Mouse (Mus musculus): ENCODE data around the gene Cyp11a1. TPM values are rescaled to one million over a fixed set of nuclear protein-coding genes. Genes with fewer than 3 reads are reported as not detected.

Cyp11a1 gene
- 0.16 and 0.24 TPM in 2 replicates for polyA plus RNA-seq (2016; fragmentation: Nextera tagmentation; extraction: Ambion mirVana)

GRCm38 (mm10) chr9:58005753-58006461, at the start of gene Cyp11a1:
TSS of gene Cyp11a1 (plus strand) at chr9:58006411.
- Histone ChIP-seq H3K4me1 (replicated peaks) (peaks cover 5% of the 10 kb centered on the region), H3K4me2 (no peak within 1 kb of the TSS), H3K27me3 (peaks cover 4% of the 10 kb centered on the region), H3K4me3 (replicated peaks) (no peak within 1 kb of the TSS), H3K9me3 (no peaks in the 10 kb centered on the region), H3K36me3 (no peaks in the 10 kb centered on the region), H3K9ac (replicated peaks) (no peak within 1 kb of the TSS), H3K27ac (no peak within 1 kb of the TSS)
- ATAC-seq (ENCODE audit: insufficient number of reproducible peaks, insufficient read depth, low FRiP score, low TSS enrichment, low read depth) = no peak
- WGBS = 84% methylated on average over 16 of the region's 16 CpGs

- H3K4me1 ChIP-seq (replicated peaks) = peaks cover 7% of the 10 kb centered on the region
These were observed 49.4 kb upstream of the Cyp11a1 start for GRCm38 (mm10) chr9:57956838-57957236.

GRCm38 (mm10) chr9:57958615-57959014, 47.6 kb upstream of the Cyp11a1 start:
- no peak overlapping the region for H3K4me3 ChIP-seq (replicated peaks)
- no peak for ATAC-seq (ENCODE audit: insufficient number of reproducible peaks, insufficient read depth, low FRiP score, low TSS enrichment, low read depth)
- peaks cover 1% of the 10 kb centered on the region; the same call in 1 of the 2 replicates for H3K27me3 ChIP-seq
- no peak overlapping the region for H3K9ac ChIP-seq (replicated peaks)
- no peak overlapping the region for H3K4me2 ChIP-seq
- no peaks in the 10 kb centered on the region for H3K9me3 ChIP-seq
- WGBS = 88% methylated on average over 1 of the region's 1 CpGs
- H3K36me3 ChIP-seq = no peaks in the 10 kb centered on the region
- H3K27ac ChIP-seq = no peak overlapping the region
- peaks cover 10% of the 10 kb centered on the region; the same call in 1 of the 2 replicates for H3K4me1 ChIP-seq (replicated peaks)

More at GRCm38 (mm10) chr9:57956838-57957236, 49.4 kb upstream of the Cyp11a1 start:
- Histone ChIP-seq H3K27ac (no peak overlapping the region), H3K4me3 (replicated peaks) (no peak overlapping the region), H3K27me3 (peaks cover 4% of the 10 kb centered on the region; the same call in 1 of the 2 replicates), H3K9me3 (no peaks in the 10 kb centered on the region), H3K4me2 (no peak overlapping the region), H3K9ac (replicated peaks) (no peak overlapping the region), H3K36me3 (no peaks in the 10 kb centered on the region)
- WGBS = 75% methylated on average over 5 of the region's 5 CpGs
- no peak for ATAC-seq (ENCODE audit: insufficient number of reproducible peaks, insufficient read depth, low FRiP score, low TSS enrichment, low read depth)

- H3K9me3 ChIP-seq = no peaks in the 10 kb centered on the region
- no peaks in the 10 kb centered on the region for H3K36me3 ChIP-seq
- no peak overlapping the region for H3K4me2 ChIP-seq
- no peaks in the 10 kb centered on the region for H3K27me3 ChIP-seq
- no peak overlapping the region for H3K9ac ChIP-seq (replicated peaks)
- ATAC-seq (ENCODE audit: insufficient number of reproducible peaks, insufficient read depth, low FRiP score, low TSS enrichment, low read depth) = no peak
- H3K4me3 ChIP-seq (replicated peaks) = no peak overlapping the region
- no peak overlapping the region for H3K27ac ChIP-seq
- H3K4me1 ChIP-seq (replicated peaks) = peaks cover 10% of the 10 kb centered on the region; the same call in 1 of the 2 replicates
- WGBS = 56% methylated on average over 10 of the region's 10 CpGs
These were observed 46.8 kb upstream of the Cyp11a1 start for GRCm38 (mm10) chr9:57959399-57959798.

GRCm38 (mm10) chr9:57959886-57960866, 46.0 kb upstream of the Cyp11a1 start:
- no peaks in the 10 kb centered on the region for H3K9me3 ChIP-seq
- no peak for ATAC-seq (ENCODE audit: insufficient number of reproducible peaks, insufficient read depth, low FRiP score, low TSS enrichment, low read depth)
- H3K27ac ChIP-seq = no peak overlapping the region
- 76% methylated on average over 17 of the region's 17 CpGs for WGBS
- no peak overlapping the region for H3K9ac ChIP-seq (replicated peaks)
- H3K27me3 ChIP-seq = no peaks in the 10 kb centered on the region
- no peak overlapping the region for H3K4me3 ChIP-seq (replicated peaks)
- no peak overlapping the region for H3K4me2 ChIP-seq
- no peaks in the 10 kb centered on the region for H3K36me3 ChIP-seq
- peaks cover 10% of the 10 kb centered on the region for H3K4me1 ChIP-seq (replicated peaks)

- H3K36me3 ChIP-seq = no peaks in the 10 kb centered on the region
- H3K9ac ChIP-seq (replicated peaks) = no peak overlapping the region
- H3K4me3 ChIP-seq (replicated peaks) = no peak overlapping the region
- no peak for ATAC-seq (ENCODE audit: insufficient number of reproducible peaks, insufficient read depth, low FRiP score, low TSS enrichment, low read depth)
- H3K27me3 ChIP-seq = no peaks in the 10 kb centered on the region
- peaks cover 10% of the 10 kb centered on the region for H3K4me1 ChIP-seq (replicated peaks)
- 90% methylated on average over 15 of the region's 15 CpGs for WGBS
- no peak overlapping the region for H3K4me2 ChIP-seq
- no peaks in the 10 kb centered on the region for H3K9me3 ChIP-seq
- no peak overlapping the region for H3K27ac ChIP-seq
These were observed 45.0 kb upstream of the Cyp11a1 start for GRCm38 (mm10) chr9:57961226-57961625.

GRCm38 (mm10) chr9:57961863-57962778, 44.1 kb upstream of the Cyp11a1 start:
- H3K4me3 ChIP-seq (replicated peaks) = no peak overlapping the region
- no peak overlapping the region for H3K9ac ChIP-seq (replicated peaks)
- H3K36me3 ChIP-seq = no peaks in the 10 kb centered on the region
- peaks cover 10% of the 10 kb centered on the region for H3K4me1 ChIP-seq (replicated peaks)
- WGBS = 71% methylated on average over 17 of the region's 17 CpGs
- no peak for ATAC-seq (ENCODE audit: insufficient number of reproducible peaks, insufficient read depth, low FRiP score, low TSS enrichment, low read depth)
- H3K27me3 ChIP-seq = no peaks in the 10 kb centered on the region
- H3K27ac ChIP-seq = no peak overlapping the region
- no peaks in the 10 kb centered on the region for H3K9me3 ChIP-seq
- H3K4me2 ChIP-seq = no peak overlapping the region

GRCm38 (mm10) chr9:57963249-57963997, 42.8 kb upstream of the Cyp11a1 start:
- Histone ChIP-seq H3K36me3 (no peaks in the 10 kb centered on the region), H3K9me3 (no peaks in the 10 kb centered on the region), H3K4me2 (no peak overlapping the region), H3K4me3 (replicated peaks) (no peak overlapping the region), H3K9ac (replicated peaks) (no peak overlapping the region), H3K4me1 (replicated peaks) (peaks cover 10% of the 10 kb centered on the region), H3K27me3 (no peaks in the 10 kb centered on the region), H3K27ac (no peak overlapping the region)
- ATAC-seq (ENCODE audit: insufficient number of reproducible peaks, insufficient read depth, low FRiP score, low TSS enrichment, low read depth) = no peak
- 85% methylated on average over 4 of the region's 4 CpGs for WGBS

- Histone ChIP-seq H3K36me3 (no peaks in the 10 kb centered on the region), H3K9me3 (no peaks in the 10 kb centered on the region), H3K27ac (no peak overlapping the region), H3K27me3 (no peaks in the 10 kb centered on the region), H3K4me2 (no peak overlapping the region), H3K9ac (replicated peaks) (no peak overlapping the region), H3K4me1 (replicated peaks) (peaks cover 10% of the 10 kb centered on the region), H3K4me3 (replicated peaks) (no peak overlapping the region)
- 83% methylated on average over 5 of the region's 5 CpGs for WGBS
- ATAC-seq (ENCODE audit: insufficient number of reproducible peaks, insufficient read depth, low FRiP score, low TSS enrichment, low read depth) = no peak
These were observed 42.2 kb upstream of the Cyp11a1 start for GRCm38 (mm10) chr9:57963998-57964395.

Measured in limb, embryonic 12.5 days (tissue).